Mouse (Mus musculus): ENCODE measurements around the gene Tbrg4. TPM values are rescaled to one million over a fixed set of nuclear protein-coding genes. Genes with fewer than 3 reads are reported as not detected.

Tbrg4 gene
- total and polyA plus RNA-seq, 2 experiments, result 17.7 to 71.0 TPM

DNA sequence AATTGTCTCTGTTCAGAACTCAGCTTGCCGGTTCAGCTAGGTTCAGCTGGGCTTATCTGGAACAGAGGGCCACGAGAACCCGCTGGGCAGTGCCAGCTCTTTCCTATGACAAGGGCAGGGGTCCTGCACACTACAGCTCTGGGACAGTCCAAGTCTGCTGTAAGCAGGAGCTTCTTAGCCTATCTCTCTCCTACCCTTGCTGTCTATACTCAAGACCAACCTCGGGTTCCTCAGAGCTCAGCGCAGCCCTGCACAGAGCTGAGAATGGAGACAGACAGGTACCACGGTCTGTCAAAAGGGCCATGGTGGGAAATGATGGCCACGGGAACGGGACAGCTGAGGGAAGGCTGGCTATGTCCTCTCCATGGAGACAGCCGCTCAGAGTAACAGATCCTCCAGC, 22.6 kb downstream of the Tbrg4 start:
- H3K36me3 ChIP-seq (ENCODE audit: control insufficient read depth, insufficient read depth, low read length), result no peaks in the 10 kb centered on the region
- peaks cover 7% of the 10 kb centered on the region for H3K27me3 ChIP-seq (ENCODE audit: control insufficient read depth, insufficient read depth, low read length)
- DNase-seq (ENCODE audit: extremely low read depth, low read depth, low spot score), result no peak
- H3K9ac ChIP-seq (ENCODE audit: low read depth, low read length), result no peak overlapping the region
- no peaks in the 10 kb centered on the region for H3K79me2 ChIP-seq (ENCODE audit: control insufficient read depth, insufficient read depth, low read length)
- H3K4me1 ChIP-seq (ENCODE audit: control insufficient read depth, insufficient read depth, low read length), result no peaks in the 10 kb centered on the region; the same call in 1 of the 2 replicates
- H3K4me3 ChIP-seq (ENCODE audit: insufficient read depth, low read depth, low read length), result no peak overlapping the region
- H3K27ac ChIP-seq (replicated peaks; ENCODE audit: insufficient read depth, low read depth, low read length), result no peak overlapping the region
- TF ChIP-seq POLR2A (IDR thresholded peaks at IDR 0.05; ENCODE audit: extremely low read depth, insufficient read depth, low read length), result no peak
- TF ChIP-seq CTCF (IDR thresholded peaks at IDR 0.05; ENCODE audit: low read depth, low read length), result no peak
- 75% methylated on average over 9 of the region's 9 CpGs for WGBS

DNA sequence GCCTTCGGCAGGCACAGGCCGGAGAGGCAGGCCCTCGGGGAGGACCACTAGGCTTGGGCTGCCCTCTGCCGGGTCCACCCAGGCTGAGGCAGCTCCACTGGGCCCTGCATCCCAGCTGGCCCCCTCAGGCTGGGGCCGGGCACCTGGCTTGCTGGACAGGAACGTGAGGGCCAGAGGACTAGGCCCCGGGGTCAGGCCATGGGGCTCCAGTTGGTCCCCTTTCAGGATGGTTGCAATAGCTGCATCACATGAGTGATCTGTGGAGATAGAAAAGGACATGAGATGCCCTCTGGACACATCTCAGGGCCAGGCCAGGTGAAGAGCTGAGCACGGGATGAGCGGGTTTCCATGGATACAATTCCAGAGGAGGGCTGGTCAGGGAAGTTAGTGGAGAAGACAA, 23.2 kb downstream of the Tbrg4 start:
- Histone ChIP-seq H3K9ac (ENCODE audit: low read depth, low read length) (no peak overlapping the region), H3K4me3 (ENCODE audit: insufficient read depth, low read depth, low read length) (no peak overlapping the region), H3K27ac (replicated peaks; ENCODE audit: insufficient read depth, low read depth, low read length) (no peak overlapping the region), H3K36me3 (ENCODE audit: control insufficient read depth, insufficient read depth, low read length) (no peaks in the 10 kb centered on the region), H3K4me1 (ENCODE audit: control insufficient read depth, insufficient read depth, low read length) (no peaks in the 10 kb centered on the region; the same call in 1 of the 2 replicates), H3K27me3 (ENCODE audit: control insufficient read depth, insufficient read depth, low read length) (peaks cover 7% of the 10 kb centered on the region), H3K79me2 (ENCODE audit: control insufficient read depth, insufficient read depth, low read length) (no peaks in the 10 kb centered on the region)
- TF ChIP-seq CTCF (IDR thresholded peaks at IDR 0.05; ENCODE audit: low read depth, low read length), result no peak
- no peak for TF ChIP-seq POLR2A (IDR thresholded peaks at IDR 0.05; ENCODE audit: extremely low read depth, insufficient read depth, low read length)
- WGBS, result 78% methylated on average over 9 of the region's 9 CpGs
- DNase-seq (ENCODE audit: extremely low read depth, low read depth, low spot score), result no peak

DNA sequence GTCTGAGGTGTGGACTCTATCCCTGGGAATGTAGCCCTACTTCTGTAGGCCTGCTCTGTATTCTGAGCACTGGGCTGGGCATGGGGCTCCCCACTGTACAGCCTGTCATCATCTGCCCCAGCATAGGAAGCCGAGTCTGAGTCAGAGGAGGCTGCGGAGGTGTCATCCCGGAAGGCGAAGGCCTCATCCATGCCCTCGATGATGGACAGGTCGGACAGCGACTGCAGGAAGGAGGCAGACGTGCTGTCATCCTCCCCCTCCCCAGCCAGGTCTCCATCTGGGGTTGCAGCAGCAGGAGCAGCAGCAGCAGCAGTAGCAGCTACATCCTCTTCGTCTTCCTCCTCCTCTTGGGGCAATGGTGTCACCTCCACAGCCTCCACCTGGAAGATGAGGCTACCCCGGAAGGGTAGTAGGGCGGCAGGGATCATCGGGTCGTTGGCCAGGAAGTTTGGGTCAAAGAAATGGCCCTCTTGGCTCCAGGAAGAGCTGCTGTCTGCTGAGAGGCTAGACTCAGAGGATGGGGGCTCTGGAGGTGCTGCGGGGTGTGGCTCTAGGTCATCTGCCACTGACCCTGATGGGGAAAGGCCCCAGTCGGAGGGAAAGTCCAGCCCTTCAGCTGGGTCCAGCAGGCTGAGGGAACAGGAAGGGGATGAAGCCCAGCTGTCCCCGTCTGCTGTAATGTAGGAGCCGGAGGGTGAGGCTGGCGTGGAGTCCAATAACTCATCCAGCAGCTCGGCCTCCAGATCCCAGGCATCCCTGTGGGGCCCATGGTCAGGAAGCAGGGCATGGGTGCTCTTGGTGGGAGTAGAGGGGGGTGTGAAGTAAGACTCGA, 24.0 kb downstream of the Tbrg4 start:
- no peak for DNase-seq (ENCODE audit: extremely low read depth, low read depth, low spot score)
- Histone ChIP-seq H3K9ac (ENCODE audit: low read depth, low read length) (no peak overlapping the region), H3K4me3 (ENCODE audit: insufficient read depth, low read depth, low read length) (no peak overlapping the region), H3K4me1 (ENCODE audit: control insufficient read depth, insufficient read depth, low read length) (no peaks in the 10 kb centered on the region; the same call in 1 of the 2 replicates), H3K27me3 (ENCODE audit: control insufficient read depth, insufficient read depth, low read length) (peaks cover 7% of the 10 kb centered on the region), H3K36me3 (ENCODE audit: control insufficient read depth, insufficient read depth, low read length) (no peaks in the 10 kb centered on the region), H3K79me2 (ENCODE audit: control insufficient read depth, insufficient read depth, low read length) (no peaks in the 10 kb centered on the region), H3K27ac (replicated peaks; ENCODE audit: insufficient read depth, low read depth, low read length) (no peak overlapping the region)
- TF ChIP-seq POLR2A (IDR thresholded peaks at IDR 0.05; ENCODE audit: extremely low read depth, insufficient read depth, low read length), result no peak
- TF ChIP-seq CTCF (IDR thresholded peaks at IDR 0.05; ENCODE audit: low read depth, low read length), result no peak
- WGBS, result 70% methylated on average over 20 of the region's 20 CpGs

DNA sequence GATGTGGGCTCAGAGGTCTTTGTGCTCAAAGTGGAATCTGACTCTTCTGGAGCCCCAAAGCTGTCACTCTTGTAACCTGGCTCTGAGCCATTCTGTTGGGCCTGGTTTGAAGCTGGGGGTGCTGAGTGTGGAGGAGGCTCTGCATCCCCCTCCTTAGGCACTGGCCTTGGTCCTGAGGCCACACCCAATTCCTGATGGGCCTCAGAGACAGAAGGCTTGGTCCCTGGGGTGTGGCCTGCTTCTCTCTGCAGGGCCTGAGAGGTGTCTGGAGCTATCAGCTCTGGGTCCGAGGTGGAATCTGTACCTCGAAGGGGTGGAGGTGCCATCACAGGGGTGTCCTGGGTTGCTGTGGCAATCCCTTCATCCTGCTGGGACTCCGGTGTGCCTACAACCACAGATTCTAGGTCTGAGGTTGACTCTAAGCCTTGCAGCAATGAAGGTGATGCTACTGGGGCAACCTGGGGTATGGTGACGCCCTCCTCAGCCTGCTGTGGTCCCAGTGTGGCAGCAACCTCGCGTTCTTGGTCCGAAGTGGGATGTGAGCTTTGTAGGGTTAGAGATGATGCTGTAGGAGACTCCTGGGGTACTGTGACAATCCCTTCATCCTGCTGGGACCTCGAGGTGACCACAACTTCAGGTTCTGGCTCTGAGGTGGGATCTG, 25.5 kb downstream of the Tbrg4 start:
- Histone ChIP-seq H3K27ac (replicated peaks; ENCODE audit: insufficient read depth, low read depth, low read length) (no peak overlapping the region), H3K79me2 (ENCODE audit: control insufficient read depth, insufficient read depth, low read length) (no peaks in the 10 kb centered on the region), H3K36me3 (ENCODE audit: control insufficient read depth, insufficient read depth, low read length) (0 out of 2 replicates have a peak, but pooled peaks cover 4% of the 10 kb centered on the region), H3K9ac (ENCODE audit: low read depth, low read length) (no peak overlapping the region), H3K4me3 (ENCODE audit: insufficient read depth, low read depth, low read length) (no peak overlapping the region), H3K27me3 (ENCODE audit: control insufficient read depth, insufficient read depth, low read length) (peaks cover 3% of the 10 kb centered on the region), H3K4me1 (ENCODE audit: control insufficient read depth, insufficient read depth, low read length) (no peaks in the 10 kb centered on the region; the same call in 1 of the 2 replicates)
- no peak for DNase-seq (ENCODE audit: extremely low read depth, low read depth, low spot score)
- 81% methylated on average over 8 of the region's 8 CpGs for WGBS
- no peak for TF ChIP-seq POLR2A (IDR thresholded peaks at IDR 0.05; ENCODE audit: extremely low read depth, insufficient read depth, low read length)
- no peak for TF ChIP-seq CTCF (IDR thresholded peaks at IDR 0.05; ENCODE audit: low read depth, low read length)

DNA sequence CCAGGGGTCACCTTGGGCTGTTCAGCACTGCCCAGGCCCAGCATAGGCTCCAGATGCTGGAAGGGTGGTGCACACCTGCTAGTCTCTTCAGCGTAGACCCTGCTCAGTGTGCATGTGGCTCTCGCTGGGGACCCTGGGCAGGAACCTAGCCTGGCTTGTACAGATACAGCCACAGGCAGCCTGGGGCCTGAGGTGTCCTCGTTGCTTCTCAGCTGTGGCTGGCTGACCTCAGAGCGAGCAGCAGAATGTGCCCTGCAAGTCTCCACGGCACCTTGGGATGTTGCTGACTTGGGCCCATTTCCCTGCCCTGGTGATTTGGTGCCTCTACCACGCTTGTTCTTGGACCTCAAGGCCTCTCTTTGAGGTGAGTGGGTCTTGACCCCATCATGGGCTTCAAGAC, 26.0 kb downstream of the Tbrg4 start:
- Histone ChIP-seq H3K27me3 (ENCODE audit: control insufficient read depth, insufficient read depth, low read length) (no peaks in the 10 kb centered on the region), H3K4me1 (ENCODE audit: control insufficient read depth, insufficient read depth, low read length) (no peaks in the 10 kb centered on the region), H3K4me3 (ENCODE audit: insufficient read depth, low read depth, low read length) (no peak overlapping the region), H3K36me3 (ENCODE audit: control insufficient read depth, insufficient read depth, low read length) (peaks cover 6% of the 10 kb centered on the region; the same call in 1 of the 2 replicates), H3K27ac (replicated peaks; ENCODE audit: insufficient read depth, low read depth, low read length) (no peak overlapping the region), H3K9ac (ENCODE audit: low read depth, low read length) (no peak overlapping the region), H3K79me2 (ENCODE audit: control insufficient read depth, insufficient read depth, low read length) (no peaks in the 10 kb centered on the region)
- DNase-seq (ENCODE audit: extremely low read depth, low read depth, low spot score), result no peak
- TF ChIP-seq CTCF (IDR thresholded peaks at IDR 0.05; ENCODE audit: low read depth, low read length), result no peak
- TF ChIP-seq POLR2A (IDR thresholded peaks at IDR 0.05; ENCODE audit: extremely low read depth, insufficient read depth, low read length), result no peak
- WGBS, result 89% methylated on average over 6 of the region's 6 CpGs

Measured in liver, adult 2 months (tissue).